Mouse (Mus musculus) erythroblast, embryonic 14.5 days (primary cell): Measurements from ENCODE around the gene Vmn1r74. TPM values are rescaled to one million over a fixed set of nuclear protein-coding genes. Genes with fewer than 3 reads are reported as not detected.
"Not testable (repeated sequence)": the region's sequence is repeated elsewhere in the genome, so short reads cannot be mapped to it uniquely, and the experiment has no call there.

ENCODE experiments used
- H3K27me3 ChIP-seq: 2 replicates; pipeline ENCODE4 v1.6.1; 2012; ENCODE audit warnings: inconsistent platforms; ENCODE audit not compliant: control insufficient read depth
- H3K36me3 ChIP-seq: 2 replicates; pipeline ENCODE4 v1.6.1; 2012; ENCODE audit warnings: mild to moderate bottlenecking, inconsistent platforms; ENCODE audit not compliant: control insufficient read depth
- H3K4me1 ChIP-seq: 2 replicates; pipeline ENCODE4 v1.6.1; 2012; ENCODE audit warnings: inconsistent platforms; ENCODE audit not compliant: control insufficient read depth
- H3K4me3 ChIP-seq: replicated peaks from 2 replicates; pipeline ENCODE3; 2012; ENCODE audit warnings: moderate library complexity, mild to moderate bottlenecking, inconsistent platforms
- H3K9me3 ChIP-seq: 2 replicates; pipeline ENCODE4 v1.6.1; 2012; ENCODE audit warnings: low read length, inconsistent platforms, mixed read lengths; ENCODE audit not compliant: control insufficient read depth
- GATA1 ChIP-seq: IDR thresholded peaks from 2 replicates; pipeline ENCODE4 v1.6.1; 2012; ENCODE audit warnings: low read length, inconsistent platforms, mixed read lengths
- TAL1 ChIP-seq: IDR thresholded peaks from 3 replicates; pipeline ENCODE4 v1.6.1; 2012; ENCODE audit warnings: low read length, inconsistent platforms, mixed read lengths
- polyA plus RNA-seq: library from polyadenylated mRNA; stranded (reverse); fragments of >175 nt; gene quantifications from 2 replicates; pipeline ENCODE4 v1.2.3, GENCODE M21; 2012

The Vmn1r74 gene
- not detected in 2 replicates for polyA plus RNA-seq

DNA sequence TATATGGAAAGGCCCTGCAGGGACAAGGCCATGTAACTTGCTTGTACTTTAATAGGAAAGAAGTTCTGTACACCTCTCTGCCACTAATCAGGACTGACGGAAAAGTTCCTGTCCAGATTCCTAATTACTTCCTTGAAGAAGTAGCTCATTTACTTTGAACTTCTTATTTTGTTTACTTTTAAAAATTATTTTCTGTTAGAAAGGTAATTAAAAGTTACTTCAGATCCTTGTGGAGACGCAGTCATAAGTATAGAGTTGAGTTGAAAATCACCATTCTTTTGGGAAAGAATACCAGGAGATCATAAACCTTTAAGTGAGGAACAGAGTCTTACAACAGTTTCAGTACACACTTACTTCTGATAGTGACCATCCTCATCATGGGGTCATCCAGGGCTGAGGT, at the start of gene Vmn1r74:
TSS of gene Vmn1r74 (plus strand) at position 301 of the 400 bp plus-strand sequence.
- peaks cover 8% of the 10 kb centered on the region for H3K9me3 ChIP-seq
- no peaks in the 10 kb centered on the region for H3K27me3 ChIP-seq
- TF ChIP-seq TAL1 (no peak), GATA1 (no peak)
- H3K36me3 ChIP-seq = no peaks in the 10 kb centered on the region
- no peaks in the 10 kb centered on the region for H3K4me1 ChIP-seq
- H3K4me3 ChIP-seq = no peak within 1 kb of the TSS

DNA sequence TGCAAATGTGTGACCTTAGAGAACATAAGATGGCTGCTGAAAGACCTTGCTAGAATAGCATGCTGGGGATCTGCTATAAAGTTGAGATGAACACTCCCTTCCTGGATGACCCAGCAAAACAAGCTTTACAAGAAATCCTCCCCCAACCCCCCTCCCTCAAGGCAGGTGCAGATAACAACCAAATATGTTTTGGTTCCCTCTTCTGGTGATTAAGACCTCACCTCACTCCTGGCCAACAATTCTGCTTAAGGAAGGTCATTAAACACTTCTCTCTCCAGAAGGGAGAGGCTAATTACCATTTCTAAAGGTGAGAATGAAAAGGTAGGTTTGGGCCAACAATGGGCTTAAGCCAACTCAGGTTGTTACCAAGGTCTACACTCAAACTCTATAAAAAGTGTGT, 20.0 kb upstream of the Vmn1r74 start:
- TF ChIP-seq GATA1 = no peak
- H3K27me3 ChIP-seq = no peaks in the 10 kb centered on the region

DNA sequence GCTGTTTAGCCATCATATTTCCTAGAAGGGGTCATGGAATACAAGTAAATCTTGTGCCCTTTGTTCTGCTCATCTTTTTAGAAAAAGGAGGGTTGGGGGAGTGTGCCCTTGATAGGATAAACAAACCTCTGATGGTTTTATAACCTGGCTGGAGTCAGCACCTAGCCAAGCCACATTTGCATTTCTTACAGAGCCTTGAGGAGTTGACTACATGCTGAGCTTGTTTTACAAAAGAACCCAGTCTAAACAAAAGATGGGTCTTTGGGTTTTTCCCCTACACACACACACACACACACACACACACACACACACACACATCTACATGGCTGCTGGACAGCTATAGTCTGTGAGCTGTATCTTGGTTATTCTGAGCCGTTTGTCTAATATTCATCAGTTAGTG, 11.6 kb upstream of the Vmn1r74 start:
- H3K4me3 ChIP-seq = no peak overlapping the region
- H3K27me3 ChIP-seq = no peaks in the 10 kb centered on the region
- TF ChIP-seq TAL1 (no peak), GATA1 (no peak)
- peaks cover 10% of the 10 kb centered on the region for H3K9me3 ChIP-seq
- H3K4me1 ChIP-seq = no peaks in the 10 kb centered on the region
- H3K36me3 ChIP-seq = no peaks in the 10 kb centered on the region

More for the DNA sequence above, 20.0 kb upstream of the Vmn1r74 start:
- H3K4me3 ChIP-seq = no peak overlapping the region
- no peaks in the 10 kb centered on the region for H3K36me3 ChIP-seq
- peaks cover 10% of the 10 kb centered on the region for H3K9me3 ChIP-seq
- no peaks in the 10 kb centered on the region for H3K4me1 ChIP-seq

DNA sequence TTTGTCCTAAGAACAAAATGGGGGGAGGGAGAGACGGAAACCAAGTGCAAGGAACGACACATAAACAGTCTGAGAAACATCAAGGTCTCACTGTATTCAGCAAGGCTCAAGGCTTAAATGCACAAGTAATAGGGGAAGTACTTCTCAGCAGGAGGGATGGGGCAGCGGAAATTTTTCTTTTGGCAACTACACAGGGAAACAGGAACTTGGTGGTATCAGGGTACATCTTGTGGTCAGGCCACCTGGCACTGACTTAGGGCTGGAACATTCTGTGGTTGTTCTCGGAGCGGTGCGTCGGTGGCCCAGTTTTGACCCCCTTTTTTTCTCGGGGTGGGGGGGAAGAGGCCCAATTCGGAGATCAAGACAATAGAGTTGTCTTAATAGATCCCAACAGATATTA, 10.5 kb upstream of the Vmn1r74 start:
- H3K27me3 ChIP-seq, H3K4me3 ChIP-seq, H3K36me3 ChIP-seq, H3K4me1 ChIP-seq: not testable (repeated sequence)
- H3K9me3 ChIP-seq = peaks cover 12% of the 10 kb centered on the region

DNA sequence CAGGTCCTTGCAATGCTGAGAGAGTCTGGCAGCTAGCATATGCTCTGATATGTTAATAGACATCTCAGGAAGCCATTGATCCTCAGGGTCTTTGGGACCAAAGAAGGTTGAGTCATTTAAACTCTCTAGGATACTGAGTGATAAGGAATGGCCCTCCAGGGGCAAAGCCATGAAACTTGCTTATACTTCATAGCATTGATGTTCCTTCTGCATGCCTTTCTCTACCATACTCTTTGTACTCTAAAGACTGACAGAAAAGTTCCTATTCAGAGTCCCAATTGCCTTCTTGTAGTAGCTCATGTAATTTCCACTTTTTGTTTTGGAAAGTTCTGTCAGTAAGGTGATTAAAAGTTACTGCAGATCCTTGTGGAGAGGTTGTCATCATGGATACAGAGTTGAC, 40.5 kb downstream of the Vmn1r74 start, which contains the start of gene Vmn1r75:
TSS of gene Vmn1r75 (plus strand) at position 301 of the 400 bp plus-strand sequence.
- Histone ChIP-seq H3K4me3 (no peak within 1 kb of the TSS), H3K27me3 (no peaks in the 10 kb centered on the region), H3K4me1 (no peaks in the 10 kb centered on the region), H3K36me3 (no peaks in the 10 kb centered on the region), H3K9me3 (peaks cover 3% of the 10 kb centered on the region)
- TF ChIP-seq GATA1 (no peak), TAL1 (no peak)

Other genes starting within 250 kb of the Vmn1r74 start
- not detected in 2 replicates for gene Zscan4-ps3, start 224.7 kb upstream of the Vmn1r74 start, polyA plus RNA-seq
- gene Vmn1r72, start 153.8 kb upstream of the Vmn1r74 start, polyA plus RNA-seq = not detected in 2 replicates
- gene Vmn1r73, start 103.7 kb upstream of the Vmn1r74 start, polyA plus RNA-seq = not detected in 2 replicates
- not detected in 2 replicates for gene Vmn1r75, start 40.6 kb downstream of the Vmn1r74 start, polyA plus RNA-seq
- gene Vmn1r76, start 104.2 kb downstream of the Vmn1r74 start, polyA plus RNA-seq = not detected in 2 replicates
- under 0.01 TPM in 1 of 2 replicates, not detected in the other for gene Vmn1r77, start 202.8 kb downstream of the Vmn1r74 start, polyA plus RNA-seq